Mouse (Mus musculus) frontal cortex, postnatal 10 days (tissue): ENCODE results near the gene Pold4.
A peak's percentile ranks its signal among the peaks of the same experiment; 100 is the strongest.

Experiments used
- DNase-seq, 2 experiments: peaks; one replicate each; pipeline ENCODE4 v3.0.0; 2022; ENCODE audit warnings: low spot score in 2 of 2, mixed read lengths in 1 of 2

The Pold4 gene

GRCm38 (mm10) chr19:4268566-4269361, 37.1 kb downstream of the Pold4 start, which contains the start of gene Ssh3:
Gene Ssh3 (minus strand): TSS chr19:4269180.
- peak; percentile 38 to 39 for DNase-seq

- DNase-seq, result peak in 1 of 2 experiments; percentile 4
Observed at GRCm38 (mm10) chr19:4270187-4270586, 38.5 kb downstream of the Pold4 start.

- DNase-seq, result no peak
Observed at GRCm38 (mm10) chr19:4270972-4271371, 39.3 kb downstream of the Pold4 start.

GRCm38 (mm10) chr19:4279487-4279886, 47.8 kb downstream of the Pold4 start:
- no peak for DNase-seq

GRCm38 (mm10) chr19:4280425-4280824, 48.7 kb downstream of the Pold4 start:
- no peak for DNase-seq

- peak; percentile 91 to 94 for DNase-seq
Observed at GRCm38 (mm10) chr19:4282898-4283553, 51.3 kb downstream of the Pold4 start, which contains the start of gene Ankrd13d. Gene Ankrd13d (minus strand): TSS chr19:4283137.
